ENCODE assay signal across 23 mouse cellular contexts in the genomic region with DNA sequence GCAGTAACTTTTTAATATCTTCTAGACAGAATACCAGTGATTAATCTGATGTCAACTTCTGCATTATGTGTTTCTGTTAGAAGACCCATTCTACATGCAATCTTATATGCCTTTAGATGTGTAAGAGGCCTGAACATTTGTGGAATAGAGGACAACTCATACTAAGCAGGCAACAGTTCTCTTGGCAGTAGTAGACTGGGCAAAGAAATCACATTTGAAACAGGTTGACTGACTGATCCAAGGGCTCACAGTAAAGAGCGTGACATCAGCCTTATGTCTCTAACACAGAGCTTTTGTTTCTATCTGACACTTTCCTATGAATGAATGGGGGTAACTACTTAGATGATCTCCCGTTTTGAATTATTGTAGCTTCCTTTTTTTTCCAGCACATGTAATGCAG.
"Had no signal": no experiment of that assay in that cellular context is flagged by ENCODE, and none has a peak within 500 bp of the region (broad histone marks: within the 10 kb centered on the region; RNA-seq: fewer than 3 reads in every experiment).

No protein-coding gene starts in this region.

- DNase-seq: cerebellum, adult 8-10 months; cerebellum, adult 9-10 months; cerebellum, adult 9-11 months; cerebellum, postnatal 36 days; embryo, embryonic 11 days; gastrocnemius, adult 2 months; gastrocnemius, postnatal 10 days; gastrocnemius, postnatal 14 days; gastrocnemius, postnatal 25 days; gastrocnemius, postnatal 36 days; heart, adult 11 months; heart, adult 18-20 months; heart, adult 2 months had no signal

- H3K9me3 ChIP-seq: embryonic facial prominence, embryonic 10.5 days; embryonic facial prominence, embryonic 12.5 days; embryonic facial prominence, embryonic 13.5 days; embryonic facial prominence, embryonic 15.5 days; forebrain, embryonic 12.5 days; heart, embryonic 10.5 days; heart, embryonic 12.5 days; heart, embryonic 13.5 days had no signal

- H3K27me3 ChIP-seq: embryonic facial prominence, embryonic 12.5 days; embryonic facial prominence, embryonic 13.5 days; embryonic facial prominence, embryonic 15.5 days; forebrain, embryonic 12.5 days; heart, embryonic 12.5 days; heart, embryonic 13.5 days had no signal

- H3K4me3 ChIP-seq: embryonic facial prominence, embryonic 10.5 days; embryonic facial prominence, embryonic 12.5 days; embryonic facial prominence, embryonic 13.5 days; embryonic facial prominence, embryonic 15.5 days; erythroblast, embryonic 14.5 days; forebrain, embryonic 12.5 days; gastrocnemius, adult 2 months; heart, adult 2 months; heart, embryonic 10.5 days; heart, embryonic 12.5 days; heart, embryonic 13.5 days had no signal

- H3K4me2 ChIP-seq: embryonic facial prominence, embryonic 12.5 days; embryonic facial prominence, embryonic 13.5 days; embryonic facial prominence, embryonic 15.5 days; forebrain, embryonic 12.5 days; heart, embryonic 11.5 days; heart, embryonic 12.5 days; heart, embryonic 13.5 days had no signal

- H3K36me3 ChIP-seq: embryonic facial prominence, embryonic 10.5 days; embryonic facial prominence, embryonic 12.5 days; embryonic facial prominence, embryonic 13.5 days; embryonic facial prominence, embryonic 15.5 days; forebrain, embryonic 12.5 days; heart, embryonic 10.5 days; heart, embryonic 12.5 days; heart, embryonic 13.5 days had no signal

- H3K9ac ChIP-seq: embryonic facial prominence, embryonic 12.5 days; embryonic facial prominence, embryonic 13.5 days; embryonic facial prominence, embryonic 15.5 days; forebrain, embryonic 12.5 days; heart, embryonic 12.5 days; heart, embryonic 13.5 days had no signal

- H3K27ac ChIP-seq: embryonic facial prominence, embryonic 10.5 days; embryonic facial prominence, embryonic 12.5 days; embryonic facial prominence, embryonic 13.5 days; embryonic facial prominence, embryonic 15.5 days; forebrain, embryonic 12.5 days; gastrocnemius, adult 2 months; heart, adult 2 months; heart, embryonic 10.5 days; heart, embryonic 13.5 days had no signal

- H3K4me1 ChIP-seq: embryonic facial prominence, embryonic 10.5 days; embryonic facial prominence, embryonic 12.5 days; embryonic facial prominence, embryonic 15.5 days; forebrain, embryonic 12.5 days; heart, embryonic 12.5 days; heart, embryonic 13.5 days had no signal
